Mouse (Mus musculus) T-helper 17 cell (primary cell): ENCODE measurements around the gene Bpi.

ENCODE experiments used
- in situ Hi-C, 2 experiments: fragments of 300-600 bp; cut with MboI, MseI; formaldehyde crosslinking; loops; 1 replicate in 1 of 2; 2 replicates in 1 of 2; pipeline ENCODE4 v1.15.1; 2025; ENCODE audit warnings: high pct_unique_total_duplicates in 2 of 2

Bpi gene

GRCm38 (mm10) chr2:158258005-158258418 is at the start of gene Bpi:
TSS of gene Bpi (plus strand) at chr2:158258094.
- in situ Hi-C loops, result loop anchor here in 1 of 2 experiments (5.0 to 10.0 kb wide), 4 partner anchors 36 to 1533 kb away; no protein-coding TSS in a partner anchor

DNA sequence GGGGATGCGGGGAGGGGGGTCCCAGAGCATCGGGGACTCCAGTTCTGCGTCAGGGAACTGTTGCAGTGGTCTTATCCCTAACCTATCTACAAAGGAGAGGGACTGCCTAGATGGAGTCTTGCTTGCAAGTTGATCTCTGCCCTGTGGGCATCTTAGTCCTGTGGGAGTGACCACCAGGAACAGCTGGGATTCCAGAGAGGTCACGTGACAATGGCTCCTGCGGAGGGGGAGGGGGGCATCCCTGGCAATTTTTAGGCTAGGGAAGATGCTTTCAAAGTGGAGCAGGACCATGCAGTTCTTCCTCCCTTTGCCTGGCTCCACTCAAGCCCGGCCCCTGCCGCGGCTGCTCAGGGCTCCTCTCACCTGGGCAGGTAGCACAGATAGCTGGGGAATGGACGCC is 48.1 kb upstream of the Bpi start:
- in situ Hi-C loops, result loop anchor here (5.0 to 10.0 kb wide), 5 partner anchors 45 to 305 kb away; partner anchors contain the start of gene Bpi (in 1 of the 2)

DNA sequence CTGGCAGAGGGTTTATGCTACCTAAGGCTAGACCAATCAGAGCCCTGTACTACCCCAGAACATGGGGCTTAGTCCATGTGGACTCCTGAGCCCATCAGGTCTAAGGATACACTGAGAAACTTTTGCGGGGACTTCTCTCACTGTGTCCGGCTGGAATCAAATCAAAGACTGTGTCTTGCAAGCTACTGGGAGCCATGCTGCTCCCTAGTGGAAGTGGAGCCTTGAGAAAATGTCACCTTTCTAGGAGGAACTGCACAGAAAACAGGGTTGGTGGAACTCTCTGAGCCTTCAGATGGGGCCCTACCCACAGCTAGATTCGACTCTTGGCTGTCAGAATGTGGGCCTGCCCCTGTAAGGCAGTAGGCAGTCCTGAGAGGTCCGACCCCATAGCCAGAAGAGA is 47.4 kb upstream of the Bpi start:
- in situ Hi-C loops, result no loop called here

- in situ Hi-C loops, result no loop called here
Observed at GRCm38 (mm10) chr2:158210958-158211357, 46.9 kb upstream of the Bpi start.

DNA sequence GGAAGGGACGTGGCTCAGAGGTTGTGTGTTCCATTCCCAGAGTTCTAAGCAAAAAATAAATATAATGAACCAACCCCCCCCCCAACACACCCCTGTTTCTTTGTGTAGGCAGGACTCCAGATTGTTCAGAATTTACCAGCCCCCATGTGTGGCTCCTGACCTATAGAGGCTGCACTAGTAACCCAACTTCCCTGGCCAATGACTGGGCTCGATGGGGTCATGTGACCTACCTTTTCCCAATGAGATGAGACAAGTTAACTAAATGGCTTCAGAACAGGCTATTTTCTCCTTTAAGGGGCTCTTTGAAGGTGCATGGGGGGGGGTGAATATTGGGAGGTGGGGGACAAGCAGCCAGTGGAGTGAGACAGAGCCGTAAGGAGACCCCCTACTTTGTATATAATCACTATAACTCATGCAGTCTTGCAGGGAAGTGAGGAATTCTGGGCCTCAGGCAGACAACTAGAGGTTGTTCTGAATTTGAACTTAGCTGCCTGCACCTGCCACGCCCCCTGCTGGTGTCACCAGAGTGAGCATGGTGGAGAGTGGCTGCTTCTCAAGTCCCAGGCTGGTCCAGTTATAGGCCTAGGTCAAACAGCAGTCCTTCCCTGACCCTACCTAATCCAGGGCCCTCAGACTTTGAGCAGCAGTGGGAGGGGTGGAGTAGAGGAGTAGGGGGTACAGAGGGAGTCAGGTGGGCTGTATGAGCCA is 46.0 kb upstream of the Bpi start:
- in situ Hi-C loops, result no loop called here

- in situ Hi-C loops, result loop anchor here in 1 of 2 experiments (5.0 kb wide), 1 partner anchor 97 kb away; no protein-coding TSS in a partner anchor
Observed at GRCm38 (mm10) chr2:158215283-158216117, 42.4 kb upstream of the Bpi start.

DNA sequence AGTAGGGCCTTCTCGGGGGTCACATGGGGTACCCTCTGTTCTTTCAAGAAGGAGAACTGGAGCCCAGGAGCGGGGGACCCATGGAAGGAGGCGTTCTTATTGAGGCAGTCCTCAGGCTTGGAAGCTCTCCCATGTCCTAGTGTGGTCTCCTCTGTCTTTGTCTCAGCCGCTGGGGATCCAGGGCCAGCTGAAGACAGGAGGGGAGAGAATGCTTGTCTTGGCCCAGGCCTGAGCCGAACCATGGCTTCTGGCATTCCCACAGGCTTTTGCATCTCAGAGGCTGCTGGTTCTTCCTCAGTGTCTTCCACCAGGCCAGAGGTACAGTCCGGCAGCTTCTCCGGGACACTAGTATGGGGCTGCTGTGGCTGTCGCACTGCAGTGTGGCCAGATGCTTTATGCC is 41.4 kb upstream of the Bpi start:
- in situ Hi-C loops, result loop anchor here in 1 of 2 experiments (5.0 kb wide), 1 partner anchor 96 kb away; no protein-coding TSS in a partner anchor

DNA sequence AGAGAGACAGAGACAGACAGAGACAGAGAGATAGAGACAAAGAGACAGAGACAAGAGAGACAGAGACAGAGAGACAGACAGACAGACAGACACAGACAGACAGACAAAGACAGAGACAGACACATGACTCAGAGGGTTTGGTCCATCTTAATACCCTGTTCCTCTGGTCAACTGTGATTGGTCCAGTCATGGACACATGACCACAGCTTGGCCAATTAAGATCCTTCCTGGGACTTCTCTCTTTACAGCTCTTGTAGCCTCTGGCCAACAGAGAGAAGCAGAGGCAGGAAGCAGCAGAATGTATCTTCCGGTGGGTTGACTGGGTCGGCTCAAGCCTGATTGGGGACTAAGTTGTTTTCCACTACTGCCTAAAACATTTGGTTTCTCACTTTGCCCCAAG is 38.3 kb upstream of the Bpi start:
- in situ Hi-C loops, result loop anchor here in 1 of 2 experiments (5.0 kb wide), 1 partner anchor 93 kb away; no protein-coding TSS in a partner anchor

DNA sequence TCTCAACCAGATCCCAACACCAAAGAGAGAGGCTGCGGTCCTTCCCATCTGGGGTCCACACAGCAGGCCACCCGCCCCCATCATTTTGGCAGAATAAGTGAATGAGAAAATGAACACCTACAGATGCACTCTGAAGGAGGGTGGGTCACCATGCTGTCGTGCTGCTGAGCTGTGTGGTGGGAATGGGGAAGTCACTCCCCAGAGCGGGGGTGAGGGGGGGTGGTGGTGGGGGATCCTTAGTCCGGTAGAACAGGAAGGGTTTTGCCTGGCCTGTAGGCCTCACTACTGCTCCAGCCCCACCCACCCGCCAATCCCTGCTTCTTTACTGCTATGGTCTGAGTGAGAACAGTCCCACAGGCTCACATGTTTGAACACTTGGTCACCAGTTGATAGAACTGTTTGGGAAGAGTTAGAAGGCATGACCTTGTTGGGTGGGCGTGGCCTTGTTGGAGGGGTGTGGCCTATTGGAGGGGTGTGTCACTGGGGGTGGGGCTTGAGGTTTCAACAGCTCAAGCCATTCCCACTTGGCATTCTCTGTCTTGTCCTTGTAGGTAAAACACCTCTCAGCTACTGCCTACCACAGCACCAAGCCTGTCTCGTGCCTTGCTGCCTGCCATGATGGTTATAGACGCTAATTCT is 36.3 kb upstream of the Bpi start:
- in situ Hi-C loops, result loop anchor here in 1 of 2 experiments (5.0 kb wide), 1 partner anchor 36 kb away; the partner anchor contains the start of gene Bpi

DNA sequence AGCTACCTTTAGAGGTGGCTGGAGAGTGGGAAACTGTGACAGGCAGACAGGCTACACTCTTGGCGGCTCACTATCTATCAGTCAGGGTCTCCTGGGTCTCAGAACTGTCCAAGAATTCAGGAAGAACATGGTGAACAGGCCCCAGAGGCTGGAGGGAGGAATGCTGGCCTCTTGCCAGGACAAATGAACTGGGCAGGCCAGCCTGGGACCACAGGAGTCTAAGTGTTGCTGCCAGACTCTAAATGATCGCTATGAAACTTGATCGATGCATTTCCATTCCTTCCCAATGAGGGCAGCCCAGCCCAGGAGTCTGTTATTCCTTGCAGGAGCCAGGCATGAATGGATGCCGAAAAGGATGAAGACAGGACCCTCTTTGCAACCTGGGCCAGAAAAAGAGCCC is 35.2 kb upstream of the Bpi start:
- in situ Hi-C loops, result loop anchor here in 1 of 2 experiments (5.0 kb wide), 1 partner anchor 35 kb away; the partner anchor contains the start of gene Bpi

DNA sequence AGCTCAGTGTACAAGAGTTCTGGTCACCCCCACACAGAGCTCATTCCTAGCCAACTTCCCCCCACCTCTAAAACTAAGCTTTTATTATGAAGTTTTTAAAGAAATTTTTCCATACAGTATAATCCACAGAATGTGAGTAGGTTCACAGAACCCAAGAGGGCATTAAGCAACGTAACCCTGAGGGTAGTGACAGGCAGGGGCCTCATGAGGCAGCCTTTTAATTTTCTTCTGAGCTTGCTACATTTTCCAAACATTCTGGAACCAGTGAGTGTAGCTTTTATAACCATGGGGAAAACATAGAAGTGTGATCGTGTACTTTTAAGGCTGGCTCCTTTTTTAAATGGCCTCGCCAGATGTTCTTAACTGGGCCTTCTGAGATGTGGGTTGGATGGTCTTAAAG is 34.4 kb upstream of the Bpi start:
- in situ Hi-C loops, result loop anchor here in 1 of 2 experiments (5.0 kb wide), 1 partner anchor 34 kb away; the partner anchor contains the start of gene Bpi

DNA sequence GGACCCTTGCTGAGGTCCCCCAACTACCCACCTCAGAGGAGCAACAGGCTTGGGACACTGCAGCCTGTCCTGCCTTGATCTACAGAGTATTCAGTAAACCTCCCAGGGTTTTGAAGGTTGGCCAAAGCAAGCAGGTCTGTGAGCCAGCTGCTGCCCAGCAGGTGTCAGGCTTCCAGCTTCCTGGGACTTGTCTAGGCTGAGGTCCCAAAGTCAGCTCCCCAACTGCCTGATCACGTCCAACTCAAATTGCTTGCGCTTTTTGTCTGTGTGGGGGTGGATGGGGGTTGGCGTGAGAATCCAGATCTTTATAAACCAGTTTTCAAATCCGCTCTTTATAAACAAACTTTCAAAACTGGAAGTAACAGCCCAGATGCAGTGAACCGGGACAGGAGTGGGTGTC is 32.6 kb upstream of the Bpi start:
- in situ Hi-C loops, result loop anchor here in 1 of 2 experiments (25.0 kb wide), 1 partner anchor 613 kb away; no protein-coding TSS in a partner anchor

- in situ Hi-C loops, result loop anchor here in 1 of 2 experiments (25.0 kb wide), 1 partner anchor 617 kb away; no protein-coding TSS in a partner anchor
Observed at GRCm38 (mm10) chr2:158228670-158229502, 29.0 kb upstream of the Bpi start, which contains the start of gene D630003M21Rik. TSS of gene D630003M21Rik (minus strand) at chr2:158229222.

DNA sequence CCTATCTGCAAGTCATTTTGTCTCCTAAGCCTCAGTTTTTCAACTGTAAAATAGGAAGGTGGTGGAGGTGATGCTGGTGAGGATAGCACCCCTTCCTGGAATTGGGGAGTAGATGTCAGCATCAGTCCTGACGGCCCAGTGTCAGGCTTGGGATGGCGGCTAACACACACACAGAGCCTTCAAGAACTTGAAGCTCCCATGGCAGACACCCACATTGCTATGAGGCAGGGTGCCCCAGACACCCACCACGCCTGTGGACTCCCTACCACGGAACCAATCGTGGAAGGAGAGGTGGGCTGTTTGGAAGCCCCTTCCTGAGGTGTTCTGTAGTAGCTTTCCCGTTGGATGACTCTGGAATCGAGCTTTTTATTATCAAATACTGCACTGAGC is 28.4 kb upstream of the Bpi start:
- in situ Hi-C loops, result loop anchor here in 1 of 2 experiments (25.0 kb wide), 1 partner anchor 617 kb away; no protein-coding TSS in a partner anchor

DNA sequence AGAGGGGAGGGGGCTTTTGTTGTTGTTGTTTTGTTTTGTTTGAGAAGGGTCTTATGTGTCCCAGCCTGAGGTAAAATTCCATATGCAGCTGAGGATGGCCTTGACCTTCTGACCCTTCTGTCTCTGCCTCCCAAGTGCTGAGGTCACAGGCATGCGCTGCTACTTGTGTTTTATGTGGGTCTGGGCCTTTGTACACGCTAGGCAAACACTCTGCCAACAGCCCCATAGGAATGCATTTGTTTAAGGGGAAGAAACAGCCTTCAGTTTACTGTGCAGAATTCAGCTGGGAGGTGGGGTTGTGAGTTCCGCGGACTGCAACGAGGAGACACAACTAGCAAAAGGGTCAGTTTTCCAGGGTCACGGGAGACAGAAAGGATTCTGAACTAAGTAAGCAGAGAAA is 27.3 kb upstream of the Bpi start:
- in situ Hi-C loops, result loop anchor here in 1 of 2 experiments (25.0 kb wide), 1 partner anchor 618 kb away; no protein-coding TSS in a partner anchor

DNA sequence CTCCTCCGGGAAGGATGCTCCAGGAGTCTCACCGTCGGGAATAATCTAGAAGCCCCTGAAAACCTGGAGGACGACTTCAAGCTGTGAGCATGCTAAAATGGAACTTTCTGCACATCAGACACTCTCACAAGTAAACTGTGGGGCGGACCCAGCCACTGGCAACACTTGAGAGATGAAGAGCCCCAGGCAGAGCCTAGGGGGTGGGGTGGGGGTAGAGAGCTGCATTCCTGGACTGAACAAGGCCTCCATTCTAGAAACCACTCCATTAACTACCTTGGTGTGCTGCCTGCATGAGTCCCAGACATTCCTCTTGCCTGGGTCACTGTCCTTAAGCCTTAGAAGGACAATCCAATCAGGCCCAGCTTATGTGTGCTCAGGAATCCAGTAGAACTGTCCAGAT is 26.8 kb upstream of the Bpi start:
- in situ Hi-C loops, result loop anchor here in 1 of 2 experiments (25.0 kb wide), 1 partner anchor 619 kb away; no protein-coding TSS in a partner anchor

DNA sequence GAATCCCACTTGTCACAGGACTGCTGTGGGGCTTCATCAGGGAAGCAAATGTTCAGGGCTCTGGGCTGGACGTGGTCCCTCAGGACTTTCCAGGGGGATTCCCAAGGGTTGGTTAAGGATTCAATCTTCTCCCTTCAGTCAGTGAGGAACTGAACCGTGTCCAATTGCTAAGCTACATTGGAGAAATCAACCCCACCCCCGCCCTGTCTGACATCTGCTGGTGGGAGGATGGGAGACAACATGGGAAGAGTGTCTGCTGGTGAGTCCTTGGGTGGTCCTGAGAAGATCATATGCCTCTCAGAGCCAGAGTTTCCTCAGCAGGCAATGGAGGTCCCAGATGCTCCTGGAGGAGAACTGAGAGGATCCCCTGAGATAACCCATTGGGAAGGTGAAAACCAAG is 25.5 kb upstream of the Bpi start:
- in situ Hi-C loops, result loop anchor here in 1 of 2 experiments (25.0 kb wide), 1 partner anchor 620 kb away; no protein-coding TSS in a partner anchor

- in situ Hi-C loops, result loop anchor here in 1 of 2 experiments (25.0 kb wide), 1 partner anchor 621 kb away; no protein-coding TSS in a partner anchor
Observed at GRCm38 (mm10) chr2:158233106-158233505, 24.8 kb upstream of the Bpi start.

- in situ Hi-C loops, result loop anchor here in 1 of 2 experiments (25.0 kb wide), 1 partner anchor 624 kb away; no protein-coding TSS in a partner anchor
Observed at GRCm38 (mm10) chr2:158236698-158237097, 21.2 kb upstream of the Bpi start.

GRCm38 (mm10) chr2:158238101-158238500 is 19.8 kb upstream of the Bpi start:
- in situ Hi-C loops, result loop anchor here in 1 of 2 experiments (25.0 kb wide), 1 partner anchor 626 kb away; no protein-coding TSS in a partner anchor
